Mouse (Mus musculus) CD4-positive, CD25-positive, alpha-beta regulatory T cell, adult 4 months (primary cell): ENCODE results near the gene Rcn1. TPM values are rescaled to one million over a fixed set of nuclear protein-coding genes. Genes with fewer than 3 reads are reported as not detected.

Source experiments
- ATAC-seq: one replicate; pipeline ENCODE4 v1.8.0; 2017
- polyA plus RNA-seq, 2 experiments: library from polyadenylated mRNA; unstranded; fragments of 100-300 nt; shearing (Covaris generic); gene quantifications; one replicate each; pipeline ENCODE4 v1.2.1; 2017

Rcn1 gene
- 10 to 100 TPM; 13.3 to 16.9 TPM for polyA plus RNA-seq

- ATAC-seq = peak; percentile 72
Measured at GRCm38 (mm10) chr2:105399085-105399891, at the start of gene Rcn1. Gene Rcn1 (minus strand): TSS chr2:105399319.

GRCm38 (mm10) chr2:105444072-105444471 lies 45.0 kb upstream of the Rcn1 start:
- peak; percentile 61 for ATAC-seq

DNA sequence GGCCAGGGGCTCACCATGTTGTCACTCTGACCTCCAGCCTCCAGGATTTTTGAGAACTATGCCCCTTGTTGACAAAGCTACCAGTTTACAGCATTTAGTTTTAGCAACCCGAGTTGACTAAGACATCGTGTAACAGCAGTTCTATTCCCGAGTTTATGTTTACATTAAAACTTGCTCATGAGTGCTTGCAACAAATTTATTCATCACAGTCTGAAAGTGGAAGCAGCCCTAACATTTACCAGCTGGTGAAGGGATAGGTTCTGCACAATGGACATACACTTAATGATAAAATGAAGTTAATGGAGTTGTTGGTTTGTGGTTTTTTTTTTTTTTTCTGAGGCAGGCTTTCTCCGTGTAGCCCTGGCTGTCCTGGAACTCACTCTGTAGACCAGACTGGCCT lies 39.9 kb upstream of the Rcn1 start:
- ATAC-seq = no peak

GRCm38 (mm10) chr2:105438525-105438924 lies 39.4 kb upstream of the Rcn1 start:
- no peak for ATAC-seq

DNA sequence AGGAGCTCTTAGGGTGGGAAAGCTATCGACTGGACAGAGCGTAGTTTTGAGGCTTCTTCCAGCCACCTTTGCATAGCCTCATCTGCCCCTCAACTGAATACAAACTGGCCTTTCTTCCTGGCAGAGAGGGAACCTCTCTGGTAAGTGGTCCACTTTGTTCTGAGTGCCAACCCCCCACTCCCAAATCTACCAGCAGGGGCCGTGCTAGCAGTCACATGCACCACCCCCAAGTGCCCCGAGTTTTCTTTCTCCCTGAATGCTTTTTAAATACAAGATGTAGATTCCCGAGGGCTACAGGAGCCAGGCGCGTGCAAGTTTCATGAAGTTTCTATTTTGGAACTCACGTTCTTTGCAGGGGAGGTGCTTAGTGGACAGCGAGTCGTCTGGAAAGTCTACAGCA lies 33.8 kb upstream of the Rcn1 start:
- no peak for ATAC-seq

GRCm38 (mm10) chr2:105430373-105430772 lies 31.3 kb upstream of the Rcn1 start:
- ATAC-seq = peak; percentile 83

DNA sequence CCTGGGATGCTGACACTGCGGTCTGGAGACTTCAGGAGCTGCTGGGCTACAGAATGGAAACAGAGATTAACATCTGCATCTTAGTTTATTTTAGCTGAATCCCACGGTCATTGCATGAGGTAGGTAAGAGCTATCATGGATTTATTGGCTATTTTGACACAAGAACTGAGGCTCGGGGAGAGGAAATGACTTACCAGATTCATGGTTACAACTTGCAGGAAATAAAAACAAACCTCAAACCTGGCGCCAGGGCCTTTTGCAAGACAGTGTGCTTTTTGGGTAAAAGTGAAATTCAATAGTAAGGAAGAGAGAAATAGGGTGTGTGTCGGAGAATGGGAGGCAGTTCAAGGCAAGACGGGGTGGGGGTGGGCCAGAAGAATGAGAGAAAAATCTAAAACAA lies 30.8 kb upstream of the Rcn1 start:
- peak; percentile 35 for ATAC-seq

DNA sequence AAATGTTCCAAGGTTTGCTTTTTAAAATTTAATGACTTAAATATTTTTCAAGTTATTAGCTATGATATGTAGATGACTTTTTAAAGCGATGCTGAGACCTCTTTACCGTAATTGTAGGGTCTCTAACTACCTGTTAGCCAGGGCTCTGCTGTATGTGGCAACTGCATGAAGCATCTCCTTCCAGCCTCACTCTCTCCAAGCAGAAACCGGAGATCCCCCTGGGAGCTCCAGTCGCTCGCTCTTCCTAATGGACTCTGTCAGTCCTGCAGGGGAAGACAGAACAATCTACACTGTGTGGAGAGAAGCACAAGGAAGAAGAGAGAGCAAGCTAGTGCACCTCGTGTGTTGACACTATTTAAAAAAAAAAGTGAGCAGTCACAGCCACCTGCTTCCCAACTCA lies 29.3 kb upstream of the Rcn1 start:
- no peak for ATAC-seq

DNA sequence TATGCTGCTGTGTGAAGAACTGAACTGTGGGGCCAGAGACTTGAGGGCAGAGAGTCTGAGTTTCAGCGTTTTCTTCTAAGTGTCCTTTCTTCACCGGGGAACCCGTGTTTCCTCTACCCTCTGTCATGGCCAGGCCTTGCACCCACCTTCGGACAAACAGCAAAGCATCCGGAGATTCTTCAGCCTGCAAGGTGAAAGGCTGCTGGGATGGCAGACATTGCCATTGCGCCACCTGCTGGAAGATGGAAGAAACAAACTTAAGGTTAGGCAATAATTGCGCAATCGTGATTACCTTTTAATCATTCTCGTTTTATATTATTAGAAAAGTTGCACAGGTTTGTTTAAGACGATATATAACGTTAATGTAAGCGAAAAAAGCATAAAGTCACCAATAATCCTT lies 28.9 kb upstream of the Rcn1 start:
- peak; percentile 75 for ATAC-seq

DNA sequence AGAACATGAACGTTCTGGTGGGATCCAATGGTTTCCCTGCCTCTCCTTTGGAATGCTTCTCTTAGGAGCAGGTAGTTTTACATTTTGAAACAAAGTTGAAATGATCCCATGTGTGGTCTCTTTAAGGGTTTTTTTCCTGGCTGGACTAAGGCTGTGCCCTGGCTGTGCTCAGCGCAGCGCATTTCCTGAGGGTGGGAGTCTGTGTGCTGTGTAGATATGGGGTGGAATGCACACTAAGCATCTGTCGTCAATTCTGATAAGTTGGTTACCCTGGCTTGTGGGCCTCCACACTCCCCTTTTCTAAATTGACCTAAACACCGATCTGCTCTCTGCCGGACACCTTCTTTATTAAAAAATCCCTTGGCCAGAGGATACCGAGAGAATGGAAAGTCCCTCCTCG lies 28.3 kb upstream of the Rcn1 start:
- ATAC-seq = no peak

GRCm38 (mm10) chr2:105418629-105419227 lies 19.6 kb upstream of the Rcn1 start:
- ATAC-seq = no peak

DNA sequence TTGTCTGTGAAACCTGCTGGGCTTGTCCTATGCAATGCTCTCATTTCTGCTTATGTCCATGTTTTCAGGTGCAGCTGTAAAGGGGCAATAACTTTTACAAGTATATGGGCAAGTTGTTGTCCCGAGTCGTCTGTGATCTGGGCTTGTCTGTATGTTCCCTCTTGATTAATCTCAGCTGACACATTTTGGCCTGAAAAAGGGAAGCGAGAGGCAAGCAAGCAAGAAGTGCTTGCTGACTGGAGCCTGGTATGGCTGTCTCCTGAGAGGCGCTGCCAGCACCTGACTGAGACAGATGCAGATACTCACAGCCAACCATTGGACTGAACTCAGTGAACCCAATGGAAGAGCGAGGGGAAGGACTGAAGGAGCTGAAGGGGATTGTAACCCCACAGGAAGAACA lies 18.5 kb upstream of the Rcn1 start:
- no peak for ATAC-seq

GRCm38 (mm10) chr2:105416660-105417348 lies 17.7 kb upstream of the Rcn1 start:
- ATAC-seq = no peak

DNA sequence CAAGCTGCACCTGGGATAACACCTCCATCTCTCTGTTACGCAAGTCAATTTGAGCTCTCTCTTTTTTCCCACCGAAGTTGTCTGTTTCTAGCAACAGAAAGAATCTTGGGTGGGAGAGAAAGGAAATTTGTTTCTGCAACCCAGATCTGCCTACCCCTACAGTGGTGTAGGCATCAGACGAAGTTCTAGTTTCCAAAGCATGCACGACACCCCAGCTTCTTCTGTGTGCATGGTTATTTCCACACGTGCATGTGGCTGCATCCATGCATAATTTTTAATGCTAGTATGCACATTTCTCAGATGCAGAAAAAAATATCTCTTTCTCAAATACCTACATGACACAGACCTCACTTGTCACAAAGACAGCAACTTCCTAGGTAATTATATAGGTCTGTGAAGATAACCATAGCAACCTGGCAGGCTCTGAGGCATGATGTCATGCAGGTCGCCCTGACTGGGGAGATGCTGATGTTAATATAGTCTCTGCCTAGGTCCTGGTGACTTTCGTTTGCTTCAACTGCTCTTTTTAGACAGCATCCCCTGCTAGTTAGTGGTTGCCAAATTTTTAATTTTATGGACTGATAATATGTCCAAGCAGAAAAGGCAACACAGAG lies 17.0 kb upstream of the Rcn1 start:
- no peak for ATAC-seq

- ATAC-seq = no peak
Measured at GRCm38 (mm10) chr2:105414309-105414708, 15.2 kb upstream of the Rcn1 start.

DNA sequence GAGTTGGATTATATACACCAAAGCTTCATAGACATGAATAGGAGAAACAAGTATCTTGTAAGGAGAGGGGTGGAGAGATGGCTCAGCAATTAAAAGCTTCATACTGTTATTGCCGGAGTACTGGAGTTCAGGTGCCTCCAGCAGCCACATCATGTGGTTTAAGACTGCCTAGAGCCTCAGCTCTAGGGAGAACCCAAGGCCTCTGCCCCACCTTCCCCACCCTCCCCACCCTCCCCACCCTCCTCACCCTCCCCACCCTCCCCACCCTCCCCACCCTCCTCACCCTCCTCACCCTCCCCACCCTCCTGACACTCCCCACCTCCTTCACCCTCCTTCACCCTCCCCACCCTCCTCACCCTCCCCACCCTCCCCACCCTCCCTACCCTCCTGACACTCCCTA lies 10.1 kb upstream of the Rcn1 start:
- ATAC-seq = no peak

DNA sequence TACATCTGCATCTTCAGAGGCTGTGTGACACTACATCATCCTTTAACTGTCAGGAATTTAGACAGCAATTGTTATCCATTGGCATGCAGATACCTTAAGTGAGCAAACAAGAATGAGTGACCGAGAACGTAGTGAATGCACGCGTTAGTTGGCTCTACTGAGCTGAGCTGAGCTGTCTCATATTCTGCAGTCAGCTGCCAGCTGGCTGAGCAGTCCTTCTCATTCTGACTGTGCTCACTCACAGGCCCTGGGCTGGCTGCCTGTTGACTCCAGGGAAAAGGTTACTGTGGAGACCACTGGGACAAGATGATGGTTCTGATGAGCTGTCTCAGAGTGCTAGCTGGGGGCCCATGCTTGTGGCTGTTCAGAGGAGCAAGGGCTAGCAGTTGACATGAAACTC lies 9.4 kb upstream of the Rcn1 start:
- ATAC-seq = no peak

DNA sequence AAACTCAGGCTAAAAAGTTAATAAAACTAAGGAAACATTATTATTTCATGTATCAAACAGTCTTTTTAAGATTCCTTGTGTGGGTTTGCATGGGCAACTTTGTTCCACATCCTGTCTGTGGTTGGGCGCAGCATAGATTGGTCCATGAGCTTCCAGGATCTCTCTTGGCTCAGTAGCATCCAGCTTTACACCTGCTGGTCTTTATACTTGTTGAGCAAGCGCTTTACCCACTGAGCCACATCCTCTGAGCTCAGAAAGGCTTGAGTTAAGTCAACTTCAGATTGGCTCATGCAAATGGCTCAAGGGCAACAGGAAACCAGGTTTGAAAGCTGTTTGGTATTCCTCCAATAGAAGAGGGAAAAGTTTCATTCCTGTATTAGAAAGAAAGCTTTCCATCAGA lies 3.1 kb upstream of the Rcn1 start:
- ATAC-seq = peak; percentile 49

DNA sequence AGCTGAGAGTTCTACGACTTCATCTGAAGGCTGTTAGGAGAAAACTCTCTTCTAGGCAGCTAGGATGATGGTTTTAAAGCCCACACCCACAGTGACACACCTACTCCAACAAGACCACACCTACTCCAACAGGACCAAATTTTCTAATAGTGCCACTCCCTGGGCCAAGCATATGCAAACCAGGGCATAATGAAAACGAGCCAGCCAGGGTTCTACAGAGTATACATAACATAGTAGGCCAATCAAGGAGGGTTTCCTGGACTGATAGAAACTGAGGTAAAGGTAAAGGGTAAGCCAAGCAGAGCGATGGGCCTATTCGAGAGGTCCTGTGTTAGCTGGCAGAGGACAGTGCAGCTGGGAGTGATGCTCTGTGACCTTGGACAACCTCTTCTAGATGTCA lies 1.4 kb upstream of the Rcn1 start:
- ATAC-seq = no peak

GRCm38 (mm10) chr2:105398636-105399084 lies 459 bp downstream of the Rcn1 start:
- peak; percentile 67 for ATAC-seq

GRCm38 (mm10) chr2:105397446-105398211 lies 1.5 kb downstream of the Rcn1 start:
- ATAC-seq = no peak

DNA sequence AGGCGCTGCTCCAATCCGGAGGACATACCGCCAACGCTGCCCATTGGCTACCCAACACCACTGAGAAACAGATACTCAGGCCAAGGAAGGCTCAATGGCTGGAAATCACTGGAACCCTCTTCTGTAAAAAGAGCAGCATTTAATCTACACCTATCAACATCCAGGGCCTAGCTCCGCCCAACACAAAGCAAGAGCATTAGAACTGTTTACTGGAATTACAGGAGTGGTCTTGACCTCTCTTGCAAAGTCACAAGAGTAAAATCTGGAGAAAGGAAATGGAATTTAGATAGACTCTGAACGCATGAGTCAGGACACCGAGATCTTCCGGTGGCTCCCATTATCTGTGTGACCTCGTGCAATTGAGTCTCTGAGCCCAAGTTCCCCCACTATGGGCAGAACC lies 3.1 kb downstream of the Rcn1 start:
- ATAC-seq = no peak

DNA sequence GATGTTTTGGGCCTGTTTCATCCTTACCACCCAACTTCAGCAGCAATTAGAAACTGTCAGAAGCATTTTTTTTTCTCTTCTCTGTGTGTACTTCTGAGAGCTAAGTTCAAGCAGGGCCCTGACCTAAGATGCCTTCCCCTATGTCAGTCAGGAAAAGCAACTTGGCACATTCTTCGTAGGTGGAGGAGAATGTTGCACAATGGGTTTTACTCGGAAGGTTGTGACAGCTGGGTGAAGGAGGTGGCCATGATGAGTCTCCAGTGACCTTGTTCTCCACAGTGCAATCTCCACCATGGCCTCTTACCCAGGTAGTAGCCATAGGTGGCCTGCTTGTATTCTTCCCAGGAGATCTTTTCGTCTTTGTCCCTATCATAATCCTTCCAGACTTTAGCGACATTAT lies 4.7 kb downstream of the Rcn1 start:
- ATAC-seq = no peak
